Mouse (Mus musculus): ENCODE measurements at regions not wholly inside any gene's neighbourhood (a gene's known extent, or its start where the extent isn't known, plus 50 kb on each side); places are given as distances from the start of the nearest gene placed in this dataset.

GRCm38 (mm10) chr11:39477136-39477535, 1217.9 kb downstream of the Mat2b start:
- 41% methylated on average over 8 of the region's 8 CpGs for WGBS
- Histone ChIP-seq H3K4me1 (no peaks in the 10 kb centered on the region), H3K27ac (replicated peaks) (no peak overlapping the region), H3K36me3 (no peaks in the 10 kb centered on the region), H3K27me3 (no peaks in the 10 kb centered on the region), H3K4me3 (no peak overlapping the region), H3K9me3 (no peaks in the 10 kb centered on the region), H3K4me2 (replicated peaks) (no peak overlapping the region), H3K9ac (replicated peaks) (no peak overlapping the region)
- no peak for ATAC-seq (replicated peaks)

- no peak overlapping the region; the same call in 1 of the 2 replicates for H3K27ac ChIP-seq (replicated peaks)
- no peaks in the 10 kb centered on the region for H3K36me3 ChIP-seq
- no peak overlapping the region for H3K4me3 ChIP-seq
- H3K27me3 ChIP-seq = no peaks in the 10 kb centered on the region
- no peak overlapping the region for H3K9ac ChIP-seq (replicated peaks)
- WGBS = 48% methylated on average over 5 of the region's 5 CpGs
- no peaks in the 10 kb centered on the region for H3K9me3 ChIP-seq
- no peak overlapping the region for H3K4me2 ChIP-seq (replicated peaks)
- 0 out of 2 replicates have a peak, but pooled peaks have one; percentile 29 for ATAC-seq (replicated peaks)
- 0 out of 2 replicates have a peak, but pooled peaks cover 5% of the 10 kb centered on the region for H3K4me1 ChIP-seq
These were observed 1241.6 kb downstream of the Mat2b start for GRCm38 (mm10) chr11:39453329-39453952.

- Histone ChIP-seq H3K9me3 (no peaks in the 10 kb centered on the region), H3K27ac (replicated peaks) (no peak overlapping the region), H3K27me3 (no peaks in the 10 kb centered on the region), H3K36me3 (no peaks in the 10 kb centered on the region), H3K9ac (replicated peaks) (no peak overlapping the region), H3K4me3 (no peak overlapping the region), H3K4me1 (no peaks in the 10 kb centered on the region), H3K4me2 (replicated peaks) (no peak overlapping the region)
- WGBS = 80% methylated on average over 2 of the region's 2 CpGs
- ATAC-seq (replicated peaks) = no peak
These were observed 1248.6 kb downstream of the Mat2b start for GRCm38 (mm10) chr11:39446374-39446773.

GRCm38 (mm10) chr11:39411691-39412090, 1283.3 kb downstream of the Mat2b start:
- no peak overlapping the region for H3K4me2 ChIP-seq (replicated peaks)
- H3K27ac ChIP-seq (replicated peaks) = no peak overlapping the region
- H3K36me3 ChIP-seq = no peaks in the 10 kb centered on the region
- no peaks in the 10 kb centered on the region for H3K27me3 ChIP-seq
- no peak for ATAC-seq (replicated peaks)
- 42% methylated on average over 2 of the region's 2 CpGs for WGBS
- no peak overlapping the region for H3K9ac ChIP-seq (replicated peaks)
- H3K4me3 ChIP-seq = no peak overlapping the region
- peaks cover 5% of the 10 kb centered on the region for H3K4me1 ChIP-seq
- no peaks in the 10 kb centered on the region for H3K9me3 ChIP-seq

- Histone ChIP-seq H3K9me3 (no peaks in the 10 kb centered on the region), H3K4me1 (peaks cover 5% of the 10 kb centered on the region), H3K9ac (replicated peaks) (no peak overlapping the region), H3K4me3 (no peak overlapping the region), H3K4me2 (replicated peaks) (no peak overlapping the region), H3K36me3 (no peaks in the 10 kb centered on the region), H3K27ac (replicated peaks) (no peak overlapping the region), H3K27me3 (no peaks in the 10 kb centered on the region)
- 76% methylated on average over 2 of the region's 2 CpGs for WGBS
- ATAC-seq (replicated peaks) = no peak
These were observed 1283.8 kb downstream of the Mat2b start for GRCm38 (mm10) chr11:39411182-39411581.

GRCm38 (mm10) chr11:39364827-39365226, 1330.2 kb downstream of the Mat2b start:
- no peaks in the 10 kb centered on the region for H3K9me3 ChIP-seq
- no peaks in the 10 kb centered on the region for H3K36me3 ChIP-seq
- no peak overlapping the region for H3K4me3 ChIP-seq
- no peak overlapping the region for H3K27ac ChIP-seq (replicated peaks)
- no peak for ATAC-seq (replicated peaks)
- H3K4me2 ChIP-seq (replicated peaks) = no peak overlapping the region
- H3K9ac ChIP-seq (replicated peaks) = no peak overlapping the region
- no peaks in the 10 kb centered on the region for H3K27me3 ChIP-seq
- H3K4me1 ChIP-seq = no peaks in the 10 kb centered on the region

- 46% methylated on average over 1 of the region's 1 CpGs for WGBS
- no peaks in the 10 kb centered on the region for H3K27me3 ChIP-seq
- H3K36me3 ChIP-seq = no peaks in the 10 kb centered on the region
These were observed 1344.4 kb downstream of the Mat2b start for GRCm38 (mm10) chr11:39350616-39351015.

More at GRCm38 (mm10) chr11:39350616-39351015, 1344.4 kb downstream of the Mat2b start:
- no peak overlapping the region for H3K9ac ChIP-seq (replicated peaks)
- no peak for ATAC-seq (replicated peaks)
- no peak overlapping the region for H3K27ac ChIP-seq (replicated peaks)
- no peak overlapping the region for H3K4me3 ChIP-seq
- H3K4me1 ChIP-seq = no peaks in the 10 kb centered on the region
- H3K4me2 ChIP-seq (replicated peaks) = no peak overlapping the region
- H3K9me3 ChIP-seq = no peaks in the 10 kb centered on the region
